Mouse (Mus musculus): Measurements from ENCODE around the gene Banp. TPM values are rescaled to one million over a fixed set of nuclear protein-coding genes. Genes with fewer than 3 reads are reported as not detected.

Banp gene
- polyA plus RNA-seq, 1 experiment from 2014 or later: 39.5 TPM

DNA sequence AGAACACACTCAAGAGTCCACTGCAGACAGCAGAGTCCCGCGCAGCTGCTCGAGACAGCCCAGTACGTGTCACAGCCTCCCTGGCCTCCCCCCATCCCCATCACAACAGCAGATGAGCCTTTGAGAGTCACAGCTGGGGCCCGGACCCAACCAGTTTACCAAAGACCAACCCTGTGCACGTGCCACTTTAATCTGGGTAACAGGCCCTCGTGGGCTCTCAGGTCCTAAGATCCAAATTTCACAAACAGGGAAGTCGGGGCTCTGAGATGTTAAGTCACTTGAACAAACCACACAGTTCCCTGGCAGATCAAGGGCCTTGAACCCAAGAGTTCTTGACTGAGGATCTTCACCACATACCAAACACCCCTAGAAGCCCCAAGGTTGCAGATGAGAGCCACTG, 28.0 kb upstream of the Banp start:
- peaks cover 16% of the 10 kb centered on the region for H3K4me1 ChIP-seq (ENCODE audit: control insufficient read depth, insufficient read depth, low read length)
- H3K4me3 ChIP-seq (ENCODE audit: low read length): no peak overlapping the region
- no peaks in the 10 kb centered on the region for H3K36me3 ChIP-seq (ENCODE audit: control insufficient read depth, insufficient read depth, low read length)
- WGBS: 76% methylated on average over 8 of the region's 8 CpGs
- H3K4me2 ChIP-seq (replicated peaks; ENCODE audit: low read depth, low read length): no peak overlapping the region
- no peaks in the 10 kb centered on the region for H3K27me3 ChIP-seq (ENCODE audit: control insufficient read depth, insufficient read depth, low read length)
- peak overlapping the region; percentile 47; the same call in 1 of the 2 replicates for H3K27ac ChIP-seq (ENCODE audit: low read depth, low read length)
- no peak for ATAC-seq (ENCODE audit: low FRiP score, low TSS enrichment)
- no peak overlapping the region for H3K9ac ChIP-seq (ENCODE audit: low read depth, low read length)
- no peaks in the 10 kb centered on the region for H3K9me3 ChIP-seq (ENCODE audit: control insufficient read depth, low read length)

DNA sequence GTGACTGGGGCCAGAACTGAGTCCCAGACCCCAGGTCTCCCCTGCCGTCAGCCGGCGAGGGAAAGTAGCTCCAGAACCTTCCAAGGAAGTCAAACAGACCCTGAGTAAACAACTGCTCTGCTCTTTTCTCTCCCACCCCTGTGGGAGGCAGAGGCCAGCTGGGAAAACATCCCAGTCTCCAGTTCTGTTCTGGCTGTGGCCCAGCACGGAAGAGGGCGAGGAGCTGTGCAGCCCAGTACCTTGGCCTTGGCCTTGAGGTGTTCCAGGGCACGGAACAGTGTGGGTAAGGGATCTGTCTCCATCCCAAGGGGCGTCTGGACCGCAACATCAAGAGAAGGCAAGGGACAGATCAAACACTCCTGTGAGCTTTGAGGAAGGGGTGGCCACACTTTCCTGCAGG, 27.4 kb upstream of the Banp start:
- Histone ChIP-seq H3K9ac (ENCODE audit: low read depth, low read length) (no peak overlapping the region), H3K9me3 (ENCODE audit: control insufficient read depth, low read length) (no peaks in the 10 kb centered on the region), H3K36me3 (ENCODE audit: control insufficient read depth, insufficient read depth, low read length) (no peaks in the 10 kb centered on the region), H3K27ac (ENCODE audit: low read depth, low read length) (peak overlapping the region; percentile 47), H3K4me2 (replicated peaks; ENCODE audit: low read depth, low read length) (no peak overlapping the region), H3K4me3 (ENCODE audit: low read length) (no peak overlapping the region), H3K27me3 (ENCODE audit: control insufficient read depth, insufficient read depth, low read length) (no peaks in the 10 kb centered on the region), H3K4me1 (ENCODE audit: control insufficient read depth, insufficient read depth, low read length) (peaks cover 16% of the 10 kb centered on the region)
- ATAC-seq (ENCODE audit: low FRiP score, low TSS enrichment): peak; percentile 33; the same call in 1 of the 2 replicates
- 23% methylated on average over 8 of the region's 8 CpGs for WGBS

DNA sequence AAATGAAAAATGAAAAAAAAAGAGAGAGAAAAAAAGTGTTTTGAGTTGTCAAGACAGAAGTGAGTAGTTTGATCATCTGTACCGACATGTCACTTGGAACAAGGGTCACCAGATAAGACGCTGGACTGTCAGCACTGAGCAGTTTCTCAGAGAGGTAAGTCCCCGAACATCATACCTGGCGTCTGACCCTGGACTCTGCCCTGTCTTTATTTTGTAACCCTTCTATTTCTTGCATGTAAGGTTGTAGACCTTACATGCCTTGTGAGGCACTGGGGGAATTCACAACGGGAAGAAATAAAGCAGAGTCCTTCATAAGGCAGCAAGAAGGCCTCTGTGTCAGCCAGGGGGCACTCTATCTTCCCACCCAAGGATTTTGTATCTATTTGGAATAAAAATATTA, 24.9 kb upstream of the Banp start:
- Histone ChIP-seq H3K9me3 (ENCODE audit: control insufficient read depth, low read length) (no peaks in the 10 kb centered on the region), H3K4me2 (replicated peaks; ENCODE audit: low read depth, low read length) (no peak overlapping the region), H3K27ac (ENCODE audit: low read depth, low read length) (no peak overlapping the region), H3K27me3 (ENCODE audit: control insufficient read depth, insufficient read depth, low read length) (no peaks in the 10 kb centered on the region), H3K36me3 (ENCODE audit: control insufficient read depth, insufficient read depth, low read length) (no peaks in the 10 kb centered on the region), H3K4me3 (ENCODE audit: low read length) (no peak overlapping the region), H3K9ac (ENCODE audit: low read depth, low read length) (no peak overlapping the region), H3K4me1 (ENCODE audit: control insufficient read depth, insufficient read depth, low read length) (peaks cover 15% of the 10 kb centered on the region)
- WGBS: 86% methylated on average over 5 of the region's 5 CpGs
- no peak for ATAC-seq (ENCODE audit: low FRiP score, low TSS enrichment)

DNA sequence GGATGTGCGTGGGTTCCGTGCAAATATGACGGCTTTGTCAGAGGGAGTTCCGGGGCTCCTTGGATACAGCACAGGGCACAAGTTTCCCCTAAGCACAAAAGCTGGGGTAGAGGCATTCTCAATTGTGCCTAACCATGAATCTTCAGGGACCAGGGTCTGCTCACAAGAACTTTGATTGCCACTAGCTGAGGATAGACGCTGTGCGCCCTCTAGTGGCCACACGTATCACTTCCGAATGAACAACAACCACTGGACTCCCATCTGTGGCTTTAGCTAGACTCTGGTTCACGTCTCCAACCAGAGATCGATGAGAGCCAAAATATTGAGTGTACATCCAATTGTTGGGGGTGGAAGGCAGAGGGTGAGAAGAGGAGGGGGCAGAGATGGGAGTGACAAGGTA, 23.9 kb upstream of the Banp start:
- no peaks in the 10 kb centered on the region for H3K9me3 ChIP-seq (ENCODE audit: control insufficient read depth, low read length)
- no peak overlapping the region for H3K4me3 ChIP-seq (ENCODE audit: low read length)
- no peak overlapping the region for H3K9ac ChIP-seq (ENCODE audit: low read depth, low read length)
- no peaks in the 10 kb centered on the region for H3K27me3 ChIP-seq (ENCODE audit: control insufficient read depth, insufficient read depth, low read length)
- H3K4me2 ChIP-seq (replicated peaks; ENCODE audit: low read depth, low read length): no peak overlapping the region
- ATAC-seq (ENCODE audit: low FRiP score, low TSS enrichment): 0 out of 2 replicates have a peak, but pooled peaks have one; percentile 8
- H3K4me1 ChIP-seq (ENCODE audit: control insufficient read depth, insufficient read depth, low read length): peaks cover 11% of the 10 kb centered on the region
- H3K36me3 ChIP-seq (ENCODE audit: control insufficient read depth, insufficient read depth, low read length): no peaks in the 10 kb centered on the region
- no peak overlapping the region for H3K27ac ChIP-seq (ENCODE audit: low read depth, low read length)
- WGBS: 30% methylated on average over 10 of the region's 10 CpGs

DNA sequence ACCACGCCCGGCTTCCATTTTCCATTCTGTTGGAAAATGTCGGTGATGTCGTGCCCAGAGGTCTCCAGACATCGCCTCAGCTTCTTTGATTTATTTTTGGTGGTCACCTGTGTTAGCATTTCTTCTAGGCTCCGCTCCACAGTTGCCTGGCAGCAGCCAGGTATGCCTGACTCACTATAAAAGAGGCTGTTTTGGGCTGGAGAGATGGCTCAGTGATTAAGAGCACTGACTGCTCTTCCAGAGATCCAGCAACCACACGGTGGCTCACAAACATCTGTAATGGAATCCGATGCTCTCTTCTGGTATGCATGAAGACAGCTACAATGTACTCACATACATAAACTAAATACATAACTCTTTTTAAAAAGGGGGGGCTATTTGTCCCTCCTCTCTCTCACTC, 23.3 kb upstream of the Banp start:
- Histone ChIP-seq H3K9me3 (ENCODE audit: control insufficient read depth, low read length) (no peaks in the 10 kb centered on the region), H3K4me3 (ENCODE audit: low read length) (no peak overlapping the region)
- WGBS: 63% methylated on average over 8 of the region's 8 CpGs

DNA sequence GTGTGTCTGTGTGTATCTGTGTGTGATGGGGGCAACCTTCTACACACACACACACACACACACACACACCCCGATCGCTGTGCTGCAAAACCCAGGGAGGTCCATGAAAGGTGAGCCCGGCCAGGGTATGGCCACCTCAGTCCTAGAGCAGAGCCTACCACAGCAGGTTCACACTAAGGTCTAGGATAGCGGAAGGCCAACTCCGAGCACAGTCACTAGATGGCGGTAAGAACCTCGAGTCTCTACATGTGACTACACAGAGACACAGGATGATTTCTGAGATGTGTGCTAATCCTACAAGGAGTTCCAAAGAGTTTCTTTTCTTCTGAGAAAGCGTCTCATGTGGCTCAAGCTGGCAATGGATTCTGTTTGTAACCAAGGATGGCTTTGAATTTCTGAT, 22.2 kb upstream of the Banp start:
- no peaks in the 10 kb centered on the region for H3K36me3 ChIP-seq (ENCODE audit: control insufficient read depth, insufficient read depth, low read length)
- H3K4me1 ChIP-seq (ENCODE audit: control insufficient read depth, insufficient read depth, low read length): 0 out of 2 replicates have a peak, but pooled peaks cover under 1% of the 10 kb centered on the region
- H3K9me3 ChIP-seq (ENCODE audit: control insufficient read depth, low read length): no peaks in the 10 kb centered on the region
- H3K4me2 ChIP-seq (replicated peaks; ENCODE audit: low read depth, low read length): no peak overlapping the region
- 37% methylated on average over 8 of the region's 8 CpGs for WGBS
- H3K9ac ChIP-seq (ENCODE audit: low read depth, low read length): no peak overlapping the region
- H3K27ac ChIP-seq (ENCODE audit: low read depth, low read length): no peak overlapping the region
- H3K4me3 ChIP-seq (ENCODE audit: low read length): no peak overlapping the region
- H3K27me3 ChIP-seq (ENCODE audit: control insufficient read depth, insufficient read depth, low read length): no peaks in the 10 kb centered on the region
- ATAC-seq (ENCODE audit: low FRiP score, low TSS enrichment): 0 out of 2 replicates have a peak, but pooled peaks have one; percentile 66

More for the DNA sequence above, 23.3 kb upstream of the Banp start:
- ATAC-seq (ENCODE audit: low FRiP score, low TSS enrichment): no peak
- H3K4me2 ChIP-seq (replicated peaks; ENCODE audit: low read depth, low read length): no peak overlapping the region
- H3K36me3 ChIP-seq (ENCODE audit: control insufficient read depth, insufficient read depth, low read length): no peaks in the 10 kb centered on the region
- peaks cover 11% of the 10 kb centered on the region for H3K4me1 ChIP-seq (ENCODE audit: control insufficient read depth, insufficient read depth, low read length)
- no peak overlapping the region for H3K9ac ChIP-seq (ENCODE audit: low read depth, low read length)
- H3K27ac ChIP-seq (ENCODE audit: low read depth, low read length): no peak overlapping the region
- H3K27me3 ChIP-seq (ENCODE audit: control insufficient read depth, insufficient read depth, low read length): no peaks in the 10 kb centered on the region

DNA sequence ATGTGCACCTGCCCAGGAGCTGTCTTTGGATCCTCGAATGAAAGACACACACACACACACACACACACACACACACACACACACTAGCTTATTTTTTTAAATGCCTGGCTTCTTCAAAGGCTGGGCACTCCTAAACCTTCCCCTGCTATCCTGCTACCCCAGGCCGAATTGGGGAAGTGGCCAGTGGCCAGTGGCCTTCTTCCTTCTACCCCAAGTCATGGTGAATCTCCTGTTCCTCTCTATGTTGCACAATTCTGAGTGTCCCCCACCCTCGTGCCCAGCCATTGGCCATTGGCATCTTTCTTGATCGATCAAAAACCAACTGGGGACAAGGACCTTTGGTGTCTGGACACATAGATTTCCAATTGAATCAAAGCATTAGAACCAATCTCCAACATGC, 19.5 kb upstream of the Banp start:
- Histone ChIP-seq H3K9ac (ENCODE audit: low read depth, low read length) (no peak overlapping the region), H3K4me1 (ENCODE audit: control insufficient read depth, insufficient read depth, low read length) (0 out of 2 replicates have a peak, but pooled peaks cover 4% of the 10 kb centered on the region), H3K36me3 (ENCODE audit: control insufficient read depth, insufficient read depth, low read length) (no peaks in the 10 kb centered on the region), H3K9me3 (ENCODE audit: control insufficient read depth, low read length) (no peaks in the 10 kb centered on the region), H3K4me3 (ENCODE audit: low read length) (no peak overlapping the region), H3K4me2 (replicated peaks; ENCODE audit: low read depth, low read length) (no peak overlapping the region), H3K27ac (ENCODE audit: low read depth, low read length) (no peak overlapping the region), H3K27me3 (ENCODE audit: control insufficient read depth, insufficient read depth, low read length) (no peaks in the 10 kb centered on the region)
- ATAC-seq (ENCODE audit: low FRiP score, low TSS enrichment): no peak
- WGBS: 88% methylated on average over 4 of the region's 4 CpGs

DNA sequence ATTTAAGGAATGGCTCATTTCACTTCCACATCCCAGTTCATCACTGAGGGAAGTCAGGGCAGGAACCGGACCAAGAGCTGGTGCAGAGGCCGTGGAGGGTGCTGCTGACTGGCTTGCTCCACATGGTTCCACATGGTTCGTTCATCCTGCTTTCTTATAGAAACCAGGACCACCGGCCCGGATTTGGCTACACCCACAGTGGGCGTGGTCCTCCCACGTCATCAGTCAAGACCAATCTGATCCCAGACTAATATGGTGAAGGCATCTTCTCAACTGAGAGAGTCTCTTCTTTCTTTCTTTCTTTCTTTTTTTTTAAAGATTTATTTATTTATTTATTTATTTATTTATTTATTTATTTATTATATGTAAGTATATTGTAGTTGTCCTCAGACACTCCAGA, 18.0 kb upstream of the Banp start:
- Histone ChIP-seq H3K36me3 (ENCODE audit: control insufficient read depth, insufficient read depth, low read length) (no peaks in the 10 kb centered on the region), H3K27me3 (ENCODE audit: control insufficient read depth, insufficient read depth, low read length) (no peaks in the 10 kb centered on the region), H3K4me3 (ENCODE audit: low read length) (no peak overlapping the region), H3K27ac (ENCODE audit: low read depth, low read length) (no peak overlapping the region), H3K9ac (ENCODE audit: low read depth, low read length) (no peak overlapping the region), H3K4me2 (replicated peaks; ENCODE audit: low read depth, low read length) (no peak overlapping the region), H3K9me3 (ENCODE audit: control insufficient read depth, low read length) (no peaks in the 10 kb centered on the region), H3K4me1 (ENCODE audit: control insufficient read depth, insufficient read depth, low read length) (0 out of 2 replicates have a peak, but pooled peaks cover 5% of the 10 kb centered on the region)
- ATAC-seq (ENCODE audit: low FRiP score, low TSS enrichment): no peak
- 74% methylated on average over 7 of the region's 7 CpGs for WGBS

DNA sequence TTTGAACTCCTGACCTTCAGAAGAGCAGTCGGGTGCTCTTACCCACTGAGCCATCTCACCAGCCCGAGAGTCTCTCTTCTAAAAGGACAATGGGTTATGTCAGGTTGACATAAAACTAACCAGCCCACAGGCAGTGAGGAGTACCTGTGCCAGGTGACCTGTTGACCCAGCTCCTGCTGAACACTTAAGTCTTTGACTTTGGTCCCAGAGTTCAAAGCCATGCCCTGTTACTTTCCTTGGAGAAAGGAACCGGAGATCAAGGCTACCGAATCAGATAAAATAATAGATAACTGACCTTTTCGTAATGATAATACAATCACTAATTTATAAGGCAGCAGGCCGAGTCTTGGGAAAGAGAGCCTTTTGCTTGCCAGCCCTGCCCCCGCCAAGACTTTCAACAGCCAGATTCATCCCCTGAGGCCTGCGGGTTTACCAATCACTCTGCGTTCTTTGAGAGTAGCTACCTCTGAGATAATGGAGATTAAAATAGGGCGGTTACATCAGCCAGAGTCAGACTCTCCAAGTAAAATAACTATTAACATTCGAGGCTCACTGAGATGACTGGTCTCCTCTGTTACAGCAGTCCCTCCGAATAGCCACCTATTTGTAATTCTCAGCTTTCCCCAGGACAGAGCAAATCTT, 17.4 kb upstream of the Banp start:
- H3K27ac ChIP-seq (ENCODE audit: low read depth, low read length): no peak overlapping the region
- H3K27me3 ChIP-seq (ENCODE audit: control insufficient read depth, insufficient read depth, low read length): no peaks in the 10 kb centered on the region; the same call in 1 of the 2 replicates
- H3K9me3 ChIP-seq (ENCODE audit: control insufficient read depth, low read length): no peaks in the 10 kb centered on the region
- no peak for ATAC-seq (ENCODE audit: low FRiP score, low TSS enrichment)
- no peak overlapping the region for H3K4me2 ChIP-seq (replicated peaks; ENCODE audit: low read depth, low read length)
- no peak overlapping the region for H3K4me3 ChIP-seq (ENCODE audit: low read length)
- H3K36me3 ChIP-seq (ENCODE audit: control insufficient read depth, insufficient read depth, low read length): no peaks in the 10 kb centered on the region
- no peak overlapping the region for H3K9ac ChIP-seq (ENCODE audit: low read depth, low read length)
- 82% methylated on average over 12 of the region's 12 CpGs for WGBS
- 0 out of 2 replicates have a peak, but pooled peaks cover 5% of the 10 kb centered on the region for H3K4me1 ChIP-seq (ENCODE audit: control insufficient read depth, insufficient read depth, low read length)

All from kidney, embryonic 14.5 days (tissue).